Mouse (Mus musculus) naive thymus-derived CD4-positive, alpha-beta T cell, adult 2 months (primary cell): ENCODE measurements around the gene Sh2b3.
"Not testable (repeated sequence)": the region's sequence is repeated elsewhere in the genome, so short reads cannot be mapped to it uniquely, and the experiment has no call there.

ENCODE experiments used
- DNase-seq: peaks from one replicate; pipeline ENCODE4 v3.0.0-alpha.2; 2011; ENCODE audit warnings: low read depth

The Sh2b3 gene

DNA sequence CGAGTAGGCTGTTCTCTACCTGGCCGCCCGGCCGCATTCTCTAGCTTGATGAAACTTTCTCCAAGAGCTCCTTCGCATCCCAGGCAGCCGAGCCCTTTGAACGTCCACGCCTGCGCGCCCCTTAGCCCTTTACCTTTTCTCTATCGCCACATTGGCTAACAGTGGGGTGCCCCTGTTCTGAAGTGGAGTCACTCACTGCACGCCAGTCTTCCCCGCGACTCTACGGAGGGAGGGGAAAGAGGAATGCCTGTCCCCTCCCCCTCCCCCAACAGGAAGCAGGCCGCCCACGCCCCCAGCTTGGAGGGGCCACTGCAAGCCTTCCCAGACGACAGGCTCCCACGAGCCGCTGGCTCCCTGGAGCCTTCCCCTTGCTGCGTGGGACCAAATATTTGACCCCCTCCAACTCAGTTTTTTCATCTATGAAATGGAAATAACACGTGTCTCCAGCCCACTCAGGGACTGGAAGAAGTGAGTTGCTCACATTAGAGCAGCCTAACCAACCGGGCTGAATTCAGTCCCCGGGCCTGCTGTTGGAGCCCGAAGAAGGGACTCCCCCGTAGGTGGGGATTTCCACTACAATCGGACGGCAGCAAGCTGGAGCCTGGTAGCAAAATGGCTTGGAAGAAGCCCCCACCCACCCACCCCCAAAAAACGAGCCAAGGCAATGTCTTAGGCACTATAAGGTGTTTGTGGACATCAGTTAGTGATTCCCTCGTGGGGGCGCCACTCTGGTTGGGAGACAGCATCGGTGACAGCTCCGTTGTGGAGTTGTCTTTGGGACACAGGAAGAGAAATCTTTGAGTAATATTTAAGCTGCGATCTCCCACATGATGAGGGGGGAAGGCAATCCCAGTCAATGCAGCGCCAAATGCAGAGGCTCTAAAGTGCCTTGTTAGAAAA is at the start of gene Sh2b3:
Gene Sh2b3 (minus strand): TSS at position 206 of the 900 bp plus-strand sequence.
- DNase-seq = peak; percentile 71

DNA sequence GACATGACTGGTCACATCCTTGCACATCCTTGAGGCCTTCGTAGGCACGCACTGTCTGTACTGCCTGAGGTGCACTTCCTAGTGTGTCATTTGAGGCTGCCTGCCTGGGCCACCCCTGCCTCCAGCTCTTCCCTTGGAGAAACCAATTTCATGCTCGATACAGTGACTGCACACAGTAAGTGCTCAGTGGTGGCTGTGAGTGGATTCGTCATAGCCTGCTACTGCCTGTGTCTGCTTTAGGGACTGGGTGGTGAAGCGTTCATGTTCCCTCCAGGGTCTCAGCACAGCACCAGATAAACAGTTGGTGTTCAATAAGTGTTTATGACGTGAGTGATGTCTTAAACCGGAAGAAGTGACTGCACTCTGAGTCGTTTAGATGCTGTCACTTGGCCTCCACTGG is 45.9 kb upstream of the Sh2b3 start:
- DNase-seq = no peak

DNA sequence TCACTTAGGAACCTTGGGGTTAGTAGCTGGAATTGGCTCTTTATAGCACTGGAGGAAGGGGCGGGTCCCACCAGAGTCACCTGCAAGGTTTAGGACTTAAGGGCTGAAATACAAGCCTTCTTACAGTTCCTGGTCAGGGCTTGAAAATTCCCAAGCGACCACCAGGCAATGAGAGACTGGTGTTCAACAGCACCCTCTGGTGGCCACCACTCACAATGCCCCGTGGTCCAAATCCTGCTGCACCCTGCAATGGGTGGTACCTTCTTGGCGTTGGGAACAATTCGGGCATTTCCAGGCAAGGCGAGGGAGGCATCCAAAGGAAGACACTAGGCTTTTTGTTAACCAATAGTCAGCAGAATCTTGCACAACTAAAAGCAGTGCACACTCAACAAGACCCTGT is 41.8 kb upstream of the Sh2b3 start:
- DNase-seq = peak; percentile 55

DNA sequence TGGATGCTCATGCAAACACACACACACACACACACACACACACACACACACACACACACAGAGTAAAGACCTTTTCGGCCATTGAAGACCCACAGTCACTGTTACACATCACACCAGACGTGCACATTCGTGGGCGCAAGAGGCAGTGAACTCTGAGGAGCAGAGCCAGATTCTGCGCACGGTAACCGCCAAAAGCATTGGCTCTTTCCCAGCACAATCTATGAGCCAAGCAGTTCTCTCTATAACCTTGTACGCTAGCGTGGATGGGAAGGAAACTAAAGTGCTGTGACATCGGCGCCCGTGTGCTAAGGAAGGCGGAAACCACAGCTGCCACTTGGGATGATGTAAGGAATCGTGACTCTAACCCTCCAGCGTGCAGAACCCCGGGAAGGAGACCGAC is 41.3 kb upstream of the Sh2b3 start:
- DNase-seq = no peak

GRCm38 (mm10) chr5:121876901-121877300 is 39.5 kb upstream of the Sh2b3 start:
- DNase-seq = no peak

- DNase-seq = no peak
These were observed 37.6 kb upstream of the Sh2b3 start for GRCm38 (mm10) chr5:121875041-121875440.

GRCm38 (mm10) chr5:121872158-121872557 is 34.7 kb upstream of the Sh2b3 start:
- peak; percentile 57 for DNase-seq

GRCm38 (mm10) chr5:121871515-121872030 is 34.1 kb upstream of the Sh2b3 start:
- no peak for DNase-seq

GRCm38 (mm10) chr5:121870832-121871231 is 33.4 kb upstream of the Sh2b3 start:
- DNase-seq = no peak

- no peak for DNase-seq
These were observed 30.5 kb upstream of the Sh2b3 start for GRCm38 (mm10) chr5:121867963-121868362.

DNA sequence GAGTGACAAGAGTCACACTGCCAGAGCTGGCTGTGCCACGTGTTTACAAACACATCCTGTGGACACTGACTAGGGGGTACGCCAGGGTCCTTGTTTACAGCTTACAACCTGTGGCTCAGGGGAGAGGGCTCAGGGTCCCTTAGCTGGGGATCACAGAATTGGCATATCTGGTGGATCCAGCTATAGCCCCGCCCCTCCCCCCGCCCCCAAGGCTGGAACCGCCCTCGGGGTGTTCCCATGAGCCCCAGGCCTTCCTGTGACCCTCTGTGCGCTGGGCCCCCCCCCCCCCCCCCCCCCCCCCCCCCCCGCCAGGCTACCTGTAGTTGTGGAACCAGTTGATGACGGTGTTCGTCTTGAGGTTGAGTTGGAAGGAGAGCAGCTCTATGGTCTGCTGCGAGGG is 26.9 kb upstream of the Sh2b3 start:
- DNase-seq = no peak

DNA sequence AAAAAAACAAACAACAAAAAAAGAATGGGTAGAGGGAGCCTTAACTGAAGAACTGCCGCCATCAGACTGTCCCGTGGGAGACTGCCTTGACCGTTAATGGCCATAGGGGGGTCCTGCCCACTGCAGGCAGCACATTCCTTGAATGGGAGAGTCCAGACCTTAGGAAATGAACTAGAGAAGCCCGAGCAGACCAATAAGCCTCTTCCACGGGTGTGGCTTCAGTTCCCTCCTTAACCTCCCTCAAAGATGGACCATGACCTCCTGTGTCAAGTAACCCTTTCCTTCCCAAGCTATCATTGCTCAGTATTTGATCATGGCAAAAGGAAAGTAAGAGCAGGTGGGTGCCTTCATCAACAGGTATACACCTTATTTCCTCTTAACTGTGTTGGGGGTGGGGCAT is 24.5 kb upstream of the Sh2b3 start:
- DNase-seq = no peak

DNA sequence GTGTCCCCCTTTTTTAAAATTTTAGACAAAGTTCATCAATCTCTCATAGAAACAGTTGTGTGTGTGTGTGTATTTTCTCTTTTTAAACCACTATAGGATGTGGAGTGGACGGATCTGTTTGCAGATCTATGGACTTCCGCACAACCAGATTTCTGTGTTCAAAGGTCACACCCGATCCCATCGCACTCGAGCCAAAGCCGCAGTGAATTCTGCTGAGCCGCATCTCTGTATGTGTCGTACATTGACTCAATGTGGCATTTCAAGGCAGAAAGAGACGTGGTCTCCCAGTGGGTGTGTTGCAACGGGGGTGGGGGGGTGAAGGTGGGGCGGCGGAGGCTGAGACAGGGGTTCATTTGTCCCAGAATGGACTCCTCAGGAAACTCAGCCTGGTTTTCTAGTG is 21.0 kb upstream of the Sh2b3 start:
- DNase-seq = no peak

GRCm38 (mm10) chr5:121856740-121857139 is 19.3 kb upstream of the Sh2b3 start:
- DNase-seq = no peak

DNA sequence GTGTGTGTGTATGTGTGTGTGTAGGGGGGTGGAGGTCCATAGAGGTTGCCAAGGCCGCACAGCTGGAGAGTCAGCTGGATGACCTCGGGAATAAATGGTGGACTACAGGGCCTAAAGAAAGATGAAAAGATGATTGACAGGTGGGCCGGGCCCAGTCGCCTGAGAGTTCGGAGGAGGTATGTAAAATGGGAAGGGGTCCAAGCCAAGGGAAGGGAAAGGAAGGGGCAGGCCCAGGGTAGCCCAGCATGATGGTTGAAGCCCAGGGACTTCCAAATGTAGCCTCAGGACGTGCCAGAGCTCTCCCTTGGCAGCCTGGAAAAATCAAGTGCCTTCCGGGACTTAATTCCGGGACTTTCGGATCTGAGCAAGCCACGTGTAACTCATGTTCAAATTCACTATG is 17.3 kb upstream of the Sh2b3 start:
- DNase-seq = no peak

DNA sequence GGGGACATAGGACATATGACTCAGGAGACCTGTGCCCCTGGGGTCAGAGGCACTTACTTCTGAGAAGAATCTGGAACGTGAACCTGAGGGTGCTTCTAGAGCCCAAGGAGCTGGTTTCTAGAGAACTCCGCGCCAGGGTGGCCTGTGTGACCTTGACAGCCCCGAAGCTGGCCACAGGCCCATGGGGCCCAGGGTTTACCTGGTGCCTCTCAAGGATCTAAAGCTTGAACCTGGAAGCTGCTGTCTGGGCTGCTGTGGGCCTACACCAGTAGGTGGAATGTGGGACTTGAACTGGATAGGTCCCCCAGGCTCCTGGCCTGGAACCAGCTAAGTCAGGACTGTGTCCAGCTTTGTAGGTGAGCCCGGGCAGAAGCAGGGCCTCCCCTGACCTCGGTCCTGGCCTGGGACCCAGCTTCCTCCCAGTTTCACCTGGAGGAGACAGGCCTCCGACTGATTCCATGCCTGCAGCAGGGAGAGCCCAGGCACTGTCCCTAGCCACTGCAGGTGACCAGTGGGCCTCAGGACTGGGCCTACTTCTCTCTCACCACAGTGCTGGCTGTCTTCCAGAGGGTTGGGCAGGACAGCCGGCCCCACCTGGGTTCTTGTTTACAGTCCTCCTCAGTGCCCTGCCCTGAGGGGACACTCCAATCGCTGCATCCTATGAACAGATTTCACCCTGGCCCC is 16.1 kb upstream of the Sh2b3 start:
- DNase-seq = no peak

DNA sequence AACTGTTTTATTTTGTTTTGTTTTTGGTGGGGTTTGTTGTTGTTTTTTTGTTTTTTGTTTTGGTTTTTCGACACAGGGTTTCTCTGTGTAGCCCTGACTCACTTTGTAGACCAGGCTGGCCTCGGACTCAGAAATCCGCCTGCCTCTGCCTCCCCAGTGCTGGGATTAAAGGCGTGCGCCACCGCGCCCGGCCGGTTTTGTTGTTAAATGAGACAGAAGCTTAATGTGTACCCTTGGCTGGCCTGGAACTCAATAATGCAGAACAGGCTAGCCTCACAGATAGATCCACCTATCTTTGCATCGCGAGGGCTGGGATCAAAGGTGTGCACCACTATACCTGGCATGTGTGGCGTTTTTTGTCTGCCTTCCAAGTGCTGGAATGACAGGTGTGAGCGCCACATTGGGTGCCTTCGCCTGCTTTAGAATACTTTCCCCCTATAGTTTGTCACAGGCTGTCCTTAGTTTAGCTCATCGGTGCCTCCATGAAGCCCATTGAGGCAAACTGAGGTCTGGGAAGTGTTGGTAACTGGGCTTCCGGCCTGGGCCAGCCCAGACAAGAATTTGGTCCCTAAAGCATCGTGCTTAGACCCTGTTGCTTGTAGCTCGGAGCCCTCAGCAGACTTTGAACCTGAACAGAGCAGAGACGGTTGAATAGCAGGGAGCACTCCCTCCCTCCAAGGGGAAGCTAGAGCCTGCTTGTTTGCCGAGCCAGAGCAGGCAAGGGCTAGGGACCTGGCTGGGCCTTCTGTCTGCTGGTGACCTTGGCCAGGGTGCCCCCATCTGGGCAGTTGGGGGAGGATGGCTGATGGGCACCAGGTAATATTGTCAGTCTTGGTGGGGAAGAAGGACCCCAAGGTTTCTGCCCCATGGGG is 12.3 kb upstream of the Sh2b3 start:
- peak; percentile 20 for DNase-seq

- DNase-seq = peak; percentile 90
These were observed 11.3 kb upstream of the Sh2b3 start, which contains the start of gene Pheta1 for GRCm38 (mm10) chr5:121848743-121849142. Pheta1 (plus strand) TSS chr5:121848984.

DNA sequence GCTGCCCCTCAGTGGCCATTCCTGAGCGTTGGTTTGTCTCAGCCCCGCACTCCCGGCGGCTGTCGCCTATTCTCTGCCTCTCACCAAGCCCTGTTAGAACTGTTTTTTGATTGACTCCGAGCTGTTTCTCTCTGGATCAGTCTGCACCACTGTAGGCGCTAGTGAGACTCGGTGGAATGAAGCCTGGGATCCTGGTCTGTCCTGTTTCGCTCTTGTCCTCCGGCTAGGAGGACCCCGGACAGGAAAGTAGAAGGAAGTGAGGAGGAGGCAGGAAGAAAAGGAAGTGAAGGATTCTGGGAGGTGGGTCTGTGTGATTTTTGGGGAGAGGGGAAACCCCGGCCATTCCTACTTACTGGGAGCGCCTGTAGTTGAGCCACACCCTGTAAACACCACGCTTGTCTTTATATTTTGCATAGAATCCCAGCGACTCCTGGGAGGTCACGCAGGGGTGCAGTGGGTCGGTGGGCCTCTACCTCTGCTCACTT is 10.6 kb upstream of the Sh2b3 start:
- peak; percentile 72 for DNase-seq

- DNase-seq = not testable (repeated sequence)
These were observed 9.8 kb upstream of the Sh2b3 start for GRCm38 (mm10) chr5:121847269-121847668.

DNA sequence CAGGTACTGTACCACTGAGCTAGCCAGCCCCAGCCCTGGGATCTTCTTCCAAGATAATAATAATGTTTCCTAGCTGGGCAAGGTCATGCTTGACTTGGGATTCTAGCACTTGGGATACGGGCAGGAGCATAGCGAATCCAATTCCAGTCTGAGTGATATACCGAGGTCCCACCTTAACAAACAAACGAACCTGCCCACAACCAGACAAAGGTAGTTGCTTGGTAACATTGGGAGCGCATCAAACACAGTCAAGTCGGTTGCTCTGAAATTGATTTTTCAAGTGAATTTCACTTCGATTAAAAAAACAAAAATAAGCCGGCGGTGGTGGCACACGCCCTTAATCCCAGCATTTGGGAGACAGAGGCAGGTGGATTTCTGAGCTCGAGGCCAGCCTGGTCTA is 8.9 kb upstream of the Sh2b3 start:
- DNase-seq = no peak

DNA sequence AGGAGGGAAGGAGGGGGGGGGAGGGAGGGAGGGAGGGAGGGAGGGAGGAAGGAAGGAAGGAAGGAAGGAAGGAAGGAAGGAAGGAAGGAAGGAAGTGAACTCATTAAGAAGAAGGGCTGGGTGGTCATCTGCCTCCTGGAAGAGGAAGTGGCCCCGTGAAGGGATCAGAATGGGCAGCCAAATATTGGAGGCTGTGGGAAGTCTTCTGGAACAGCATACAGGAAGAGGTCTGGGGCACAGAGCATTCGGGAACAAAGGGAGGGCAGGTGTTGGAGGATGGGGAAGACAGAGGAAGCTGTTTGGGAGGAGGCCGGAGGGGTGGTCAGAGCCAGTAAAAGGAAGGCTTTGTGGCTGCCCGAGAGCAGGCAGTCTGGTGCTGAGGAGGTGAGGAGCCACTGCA is 7.9 kb upstream of the Sh2b3 start:
- DNase-seq = no peak
